Mouse (Mus musculus): Measurements from ENCODE around the gene Ralgapa2. TPM values are rescaled to one million over a fixed set of nuclear protein-coding genes. Genes with fewer than 3 reads are reported as not detected.

The Ralgapa2 gene
- polyA plus RNA-seq, 1 experiment from 2014 or later: 12.4 TPM

GRCm38 (mm10) chr2:146300500-146301020, 211.6 kb downstream of the Ralgapa2 start:
- WGBS: 31% methylated on average over 1 of the region's 1 CpGs
- Histone ChIP-seq H3K4me3 (ENCODE audit: low read depth, low read length) (no peak overlapping the region), H3K27me3 (ENCODE audit: control insufficient read depth, insufficient read depth, low read depth, low read length) (no peaks in the 10 kb centered on the region), H3K27ac (ENCODE audit: low read length) (peak overlapping the region; percentile 50; the same call in 1 of the 2 replicates), H3K4me2 (ENCODE audit: low read length) (no peak overlapping the region), H3K4me1 (ENCODE audit: control insufficient read depth, insufficient read depth, low read length) (peaks cover 19% of the 10 kb centered on the region), H3K36me3 (ENCODE audit: control insufficient read depth, insufficient read depth, low read length) (no peaks in the 10 kb centered on the region), H3K9me3 (replicated peaks; ENCODE audit: control insufficient read depth, low read length, poor library complexity, severe bottlenecking) (no peaks in the 10 kb centered on the region), H3K9ac (ENCODE audit: low read depth, low read length) (no peak overlapping the region)
- no peak for ATAC-seq

DNA sequence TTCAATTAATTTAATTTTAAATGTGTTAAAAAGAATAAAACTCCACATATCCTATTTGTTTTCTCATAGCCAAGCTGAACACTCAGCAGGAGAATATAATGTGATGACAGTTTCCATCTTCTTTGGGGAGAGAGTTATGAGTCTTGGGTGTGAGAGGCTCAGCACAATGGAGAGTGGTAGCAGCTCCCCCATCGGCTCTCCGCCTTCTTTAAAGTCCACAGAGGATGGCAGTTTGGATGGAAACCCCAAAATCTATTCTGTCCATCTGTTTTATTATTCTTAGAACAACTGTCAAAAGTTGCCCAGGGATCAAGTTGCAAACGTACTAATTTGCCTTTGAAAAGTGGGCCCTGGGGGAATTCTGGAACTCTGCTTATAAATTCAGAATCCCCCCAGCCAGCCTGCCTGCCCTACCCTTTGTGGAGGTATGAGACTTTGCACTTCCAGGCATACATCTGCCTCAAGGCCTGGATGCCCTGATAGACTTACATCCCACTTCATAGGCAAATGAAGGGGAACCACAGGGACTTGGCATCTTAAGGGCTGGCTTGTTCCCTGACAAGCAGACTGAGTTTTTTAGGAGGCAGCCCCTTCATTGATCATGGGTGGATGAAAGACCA, 212.2 kb downstream of the Ralgapa2 start:
- H3K27ac ChIP-seq (ENCODE audit: low read length): no peak overlapping the region
- no peak overlapping the region for H3K4me2 ChIP-seq (ENCODE audit: low read length)
- peak; percentile 59; the same call in 1 of the 2 replicates for ATAC-seq
- H3K9me3 ChIP-seq (replicated peaks; ENCODE audit: control insufficient read depth, low read length, poor library complexity, severe bottlenecking): no peaks in the 10 kb centered on the region
- H3K4me1 ChIP-seq (ENCODE audit: control insufficient read depth, insufficient read depth, low read length): peaks cover 19% of the 10 kb centered on the region
- no peak overlapping the region for H3K9ac ChIP-seq (ENCODE audit: low read depth, low read length)
- no peaks in the 10 kb centered on the region for H3K27me3 ChIP-seq (ENCODE audit: control insufficient read depth, insufficient read depth, low read depth, low read length)
- no peak overlapping the region for H3K4me3 ChIP-seq (ENCODE audit: low read depth, low read length)
- WGBS: 24% methylated on average over 3 of the region's 3 CpGs
- H3K36me3 ChIP-seq (ENCODE audit: control insufficient read depth, insufficient read depth, low read length): no peaks in the 10 kb centered on the region

DNA sequence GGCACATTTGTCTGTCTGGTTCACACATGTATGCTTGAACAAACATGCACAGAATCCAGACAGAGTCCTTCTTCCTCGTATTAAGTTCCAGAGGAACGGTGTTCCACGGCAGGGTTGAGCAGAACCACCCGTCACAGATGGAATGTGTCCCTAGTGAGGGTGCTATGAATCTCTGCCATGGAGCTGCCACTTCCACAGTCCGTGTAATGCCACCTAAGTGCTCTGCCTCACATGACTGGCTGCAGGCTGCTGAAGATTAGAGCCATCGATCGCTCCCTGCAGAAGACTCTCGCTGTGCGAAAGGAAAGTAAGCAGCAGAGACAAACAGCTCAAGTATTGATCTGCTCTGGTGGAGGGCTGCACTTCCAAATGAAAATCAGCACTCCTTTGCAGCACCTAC, 218.6 kb downstream of the Ralgapa2 start:
- Histone ChIP-seq H3K36me3 (ENCODE audit: control insufficient read depth, insufficient read depth, low read length) (no peaks in the 10 kb centered on the region), H3K9me3 (replicated peaks; ENCODE audit: control insufficient read depth, low read length, poor library complexity, severe bottlenecking) (no peaks in the 10 kb centered on the region), H3K4me3 (ENCODE audit: low read depth, low read length) (no peak overlapping the region), H3K27me3 (ENCODE audit: control insufficient read depth, insufficient read depth, low read depth, low read length) (no peaks in the 10 kb centered on the region), H3K4me1 (ENCODE audit: control insufficient read depth, insufficient read depth, low read length) (peaks cover 16% of the 10 kb centered on the region), H3K4me2 (ENCODE audit: low read length) (no peak overlapping the region), H3K27ac (ENCODE audit: low read length) (no peak overlapping the region; the same call in 1 of the 2 replicates), H3K9ac (ENCODE audit: low read depth, low read length) (no peak overlapping the region)
- 53% methylated on average over 9 of the region's 9 CpGs for WGBS
- 0 out of 2 replicates have a peak, but pooled peaks have one; percentile 38 for ATAC-seq

- peak overlapping the region; percentile 9; the same call in 1 of the 2 replicates for H3K4me2 ChIP-seq (ENCODE audit: low read length)
- ATAC-seq: peak; percentile 88
- peaks cover 16% of the 10 kb centered on the region for H3K4me1 ChIP-seq (ENCODE audit: control insufficient read depth, insufficient read depth, low read length)
- 6% methylated on average over 14 of the region's 14 CpGs for WGBS
- H3K9ac ChIP-seq (ENCODE audit: low read depth, low read length): peak overlapping the region; percentile 52; the same call in 1 of the 2 replicates
- H3K9me3 ChIP-seq (replicated peaks; ENCODE audit: control insufficient read depth, low read length, poor library complexity, severe bottlenecking): no peaks in the 10 kb centered on the region
- no peak overlapping the region for H3K4me3 ChIP-seq (ENCODE audit: low read depth, low read length)
- H3K36me3 ChIP-seq (ENCODE audit: control insufficient read depth, insufficient read depth, low read length): no peaks in the 10 kb centered on the region
- H3K27me3 ChIP-seq (ENCODE audit: control insufficient read depth, insufficient read depth, low read depth, low read length): no peaks in the 10 kb centered on the region
- peak overlapping the region; percentile 53; the same call in 1 of the 2 replicates for H3K27ac ChIP-seq (ENCODE audit: low read length)
These were observed 221.1 kb downstream of the Ralgapa2 start for GRCm38 (mm10) chr2:146290871-146291637.

DNA sequence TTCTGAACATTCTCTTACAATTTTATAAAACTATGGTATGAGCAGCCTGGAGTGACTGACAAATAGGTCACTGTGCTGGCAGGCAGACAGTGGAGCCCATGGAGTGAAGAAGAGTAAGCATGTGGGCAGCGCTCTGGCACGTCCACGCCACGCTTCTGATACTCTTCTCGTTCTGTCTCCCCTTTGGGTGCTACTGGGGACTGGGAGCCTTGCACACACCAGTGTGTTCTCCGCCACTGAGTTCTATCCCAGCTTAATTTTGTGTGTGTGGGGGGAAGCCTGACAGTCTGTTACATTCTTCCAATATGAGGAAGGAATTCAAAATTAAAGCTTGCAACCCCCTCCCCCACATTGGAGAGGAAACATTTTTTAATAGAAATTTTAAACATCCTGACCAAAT, 221.8 kb downstream of the Ralgapa2 start:
- peak overlapping the region; percentile 52; the same call in 1 of the 2 replicates for H3K9ac ChIP-seq (ENCODE audit: low read depth, low read length)
- no peak overlapping the region for H3K4me2 ChIP-seq (ENCODE audit: low read length)
- H3K9me3 ChIP-seq (replicated peaks; ENCODE audit: control insufficient read depth, low read length, poor library complexity, severe bottlenecking): no peaks in the 10 kb centered on the region
- ATAC-seq: peak; percentile 23; the same call in 1 of the 2 replicates
- H3K27me3 ChIP-seq (ENCODE audit: control insufficient read depth, insufficient read depth, low read depth, low read length): no peaks in the 10 kb centered on the region
- 66% methylated on average over 6 of the region's 6 CpGs for WGBS
- no peak overlapping the region for H3K4me3 ChIP-seq (ENCODE audit: low read depth, low read length)
- H3K36me3 ChIP-seq (ENCODE audit: control insufficient read depth, insufficient read depth, low read length): no peaks in the 10 kb centered on the region
- peak overlapping the region; percentile 53; the same call in 1 of the 2 replicates for H3K27ac ChIP-seq (ENCODE audit: low read length)
- peaks cover 16% of the 10 kb centered on the region for H3K4me1 ChIP-seq (ENCODE audit: control insufficient read depth, insufficient read depth, low read length)

DNA sequence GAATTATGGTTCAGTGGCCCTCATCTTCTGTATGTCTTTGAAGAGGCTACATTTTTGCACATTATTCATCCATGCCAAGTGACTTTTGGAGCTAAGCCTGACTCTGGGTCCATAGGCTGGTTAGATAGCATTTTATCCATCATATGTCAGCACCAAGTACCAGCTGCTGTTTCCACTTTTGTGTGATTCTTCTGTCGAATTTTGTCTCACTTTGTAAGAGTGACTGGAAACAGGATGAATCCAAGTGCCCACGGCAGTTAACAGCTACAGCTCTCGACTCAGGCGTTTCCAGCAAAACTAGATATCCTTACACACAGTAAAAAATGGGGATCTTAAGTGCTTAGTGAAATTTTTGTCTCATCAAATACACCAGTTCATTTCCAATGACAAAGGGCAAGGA, 222.8 kb downstream of the Ralgapa2 start:
- Histone ChIP-seq H3K36me3 (ENCODE audit: control insufficient read depth, insufficient read depth, low read length) (no peaks in the 10 kb centered on the region), H3K9ac (ENCODE audit: low read depth, low read length) (no peak overlapping the region), H3K4me3 (ENCODE audit: low read depth, low read length) (no peak overlapping the region), H3K4me2 (ENCODE audit: low read length) (no peak overlapping the region), H3K27ac (ENCODE audit: low read length) (no peak overlapping the region), H3K9me3 (replicated peaks; ENCODE audit: control insufficient read depth, low read length, poor library complexity, severe bottlenecking) (no peaks in the 10 kb centered on the region), H3K4me1 (ENCODE audit: control insufficient read depth, insufficient read depth, low read length) (peaks cover 16% of the 10 kb centered on the region), H3K27me3 (ENCODE audit: control insufficient read depth, insufficient read depth, low read depth, low read length) (no peaks in the 10 kb centered on the region)
- 84% methylated on average over 4 of the region's 4 CpGs for WGBS
- ATAC-seq: no peak

- H3K36me3 ChIP-seq (ENCODE audit: control insufficient read depth, insufficient read depth, low read length): no peaks in the 10 kb centered on the region
- no peak overlapping the region for H3K4me2 ChIP-seq (ENCODE audit: low read length)
- H3K4me3 ChIP-seq (ENCODE audit: low read depth, low read length): no peak overlapping the region
- no peak overlapping the region for H3K27ac ChIP-seq (ENCODE audit: low read length)
- H3K9ac ChIP-seq (ENCODE audit: low read depth, low read length): no peak overlapping the region
- WGBS: 88% methylated on average over 1 of the region's 1 CpGs
- peaks cover 13% of the 10 kb centered on the region for H3K4me1 ChIP-seq (ENCODE audit: control insufficient read depth, insufficient read depth, low read length)
- H3K9me3 ChIP-seq (replicated peaks; ENCODE audit: control insufficient read depth, low read length, poor library complexity, severe bottlenecking): no peaks in the 10 kb centered on the region
- no peak for ATAC-seq
- no peaks in the 10 kb centered on the region for H3K27me3 ChIP-seq (ENCODE audit: control insufficient read depth, insufficient read depth, low read depth, low read length)
These were observed 223.8 kb downstream of the Ralgapa2 start for GRCm38 (mm10) chr2:146288326-146288725.

- Histone ChIP-seq H3K27ac (ENCODE audit: low read length) (no peak overlapping the region), H3K4me1 (ENCODE audit: control insufficient read depth, insufficient read depth, low read length) (peaks cover 11% of the 10 kb centered on the region), H3K4me3 (ENCODE audit: low read depth, low read length) (no peak overlapping the region), H3K4me2 (ENCODE audit: low read length) (no peak overlapping the region), H3K36me3 (ENCODE audit: control insufficient read depth, insufficient read depth, low read length) (no peaks in the 10 kb centered on the region), H3K9ac (ENCODE audit: low read depth, low read length) (no peak overlapping the region), H3K9me3 (replicated peaks; ENCODE audit: control insufficient read depth, low read length, poor library complexity, severe bottlenecking) (no peaks in the 10 kb centered on the region), H3K27me3 (ENCODE audit: control insufficient read depth, insufficient read depth, low read depth, low read length) (no peaks in the 10 kb centered on the region)
- no peak for ATAC-seq
- WGBS: 84% methylated on average over 6 of the region's 6 CpGs
These were observed 224.6 kb downstream of the Ralgapa2 start for GRCm38 (mm10) chr2:146287531-146287930.

DNA sequence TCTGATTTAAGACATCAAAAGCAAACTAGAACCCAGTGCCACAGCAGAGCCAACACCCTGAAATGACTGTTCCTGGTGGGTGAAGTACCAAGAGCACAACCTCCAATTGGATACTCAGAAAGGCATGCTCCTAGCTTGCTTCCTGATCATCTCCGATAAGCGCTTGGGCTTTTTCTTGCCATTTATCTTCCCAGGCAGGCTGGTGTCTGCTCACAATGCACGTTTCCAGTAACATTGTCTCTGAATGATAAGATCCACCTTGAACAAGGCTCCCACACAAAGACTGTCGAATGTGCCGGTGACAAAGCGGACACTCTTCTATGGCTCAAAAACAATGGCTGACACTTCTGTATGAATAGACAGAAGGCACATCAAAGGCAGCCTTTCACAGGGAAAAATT, 230.8 kb downstream of the Ralgapa2 start:
- no peak overlapping the region for H3K4me2 ChIP-seq (ENCODE audit: low read length)
- H3K4me1 ChIP-seq (ENCODE audit: control insufficient read depth, insufficient read depth, low read length): peaks cover 27% of the 10 kb centered on the region
- no peak overlapping the region for H3K4me3 ChIP-seq (ENCODE audit: low read depth, low read length)
- no peaks in the 10 kb centered on the region for H3K36me3 ChIP-seq (ENCODE audit: control insufficient read depth, insufficient read depth, low read length)
- H3K27ac ChIP-seq (ENCODE audit: low read length): no peak overlapping the region
- H3K9ac ChIP-seq (ENCODE audit: low read depth, low read length): no peak overlapping the region
- no peak for ATAC-seq
- no peaks in the 10 kb centered on the region for H3K27me3 ChIP-seq (ENCODE audit: control insufficient read depth, insufficient read depth, low read depth, low read length)
- 35% methylated on average over 6 of the region's 6 CpGs for WGBS
- no peaks in the 10 kb centered on the region for H3K9me3 ChIP-seq (replicated peaks; ENCODE audit: control insufficient read depth, low read length, poor library complexity, severe bottlenecking)

Data from midbrain, embryonic 16.5 days (tissue).